Mouse (Mus musculus) right cerebral cortex, postnatal 14 days (tissue): ENCODE measurements at regions not wholly inside any gene's neighbourhood (a gene's known extent, or its start where the extent isn't known, plus 50 kb on each side); places are given as distances from the start of the nearest gene placed in this dataset.
"Not testable (repeated sequence)": the region's sequence is repeated elsewhere in the genome, so short reads cannot be mapped to it uniquely, and the experiment has no call there.

Source experiments
- DNase-seq: peaks from one replicate; pipeline ENCODE4 v3.0.0; 2022

- DNase-seq, result not testable (repeated sequence)
These were observed 135.9 kb upstream of the Abcb5 start for GRCm38 (mm10) chr12:119102106-119102505.

DNA sequence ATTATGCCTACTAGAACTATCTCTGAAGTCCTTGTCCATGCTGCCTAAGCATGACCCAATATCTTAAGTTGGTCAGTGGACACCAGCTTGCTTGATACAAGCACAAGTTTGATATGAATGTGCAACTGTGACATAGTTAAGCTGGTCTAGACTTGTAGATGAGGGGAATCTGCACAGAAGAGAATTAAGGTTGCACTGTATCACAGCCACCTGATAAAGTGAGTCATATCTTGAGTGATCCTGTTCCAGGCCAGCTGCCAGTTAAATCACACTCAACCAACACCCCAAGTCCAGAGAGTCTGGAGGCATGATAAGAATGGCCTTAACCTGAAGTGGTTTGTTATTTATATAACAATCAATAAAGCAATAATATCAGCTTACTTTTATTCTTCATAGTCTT lies 133.5 kb upstream of the Abcb5 start:
- DNase-seq, result no peak

GRCm38 (mm10) chr12:119097814-119098213 lies 131.6 kb upstream of the Abcb5 start:
- no peak for DNase-seq

- no peak for DNase-seq
These were observed 128.1 kb upstream of the Abcb5 start for GRCm38 (mm10) chr12:119094314-119094713.

GRCm38 (mm10) chr12:119093402-119093801 lies 127.2 kb upstream of the Abcb5 start:
- DNase-seq, result no peak

- DNase-seq, result no peak
These were observed 123.1 kb upstream of the Abcb5 start for GRCm38 (mm10) chr12:119089292-119089691.

DNA sequence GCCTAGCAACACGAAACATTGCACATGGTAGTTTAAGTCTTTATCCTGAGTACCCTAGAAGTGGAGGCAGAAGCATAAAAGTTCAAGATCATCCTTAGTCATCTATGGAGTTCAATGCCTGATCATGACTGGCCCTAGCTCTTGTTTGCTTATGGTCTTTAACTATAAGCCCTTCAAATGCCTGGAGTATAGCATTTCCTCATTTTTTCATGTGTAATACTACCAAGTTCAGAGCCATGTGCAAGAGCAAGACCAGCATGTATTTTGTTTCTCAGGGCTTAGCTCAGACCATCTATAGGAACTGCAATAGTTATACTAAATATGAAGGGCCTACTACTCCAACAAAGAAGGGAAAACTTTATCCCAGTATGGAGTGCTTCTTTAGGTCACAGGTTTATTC lies 122.4 kb upstream of the Abcb5 start:
- DNase-seq, result no peak

DNA sequence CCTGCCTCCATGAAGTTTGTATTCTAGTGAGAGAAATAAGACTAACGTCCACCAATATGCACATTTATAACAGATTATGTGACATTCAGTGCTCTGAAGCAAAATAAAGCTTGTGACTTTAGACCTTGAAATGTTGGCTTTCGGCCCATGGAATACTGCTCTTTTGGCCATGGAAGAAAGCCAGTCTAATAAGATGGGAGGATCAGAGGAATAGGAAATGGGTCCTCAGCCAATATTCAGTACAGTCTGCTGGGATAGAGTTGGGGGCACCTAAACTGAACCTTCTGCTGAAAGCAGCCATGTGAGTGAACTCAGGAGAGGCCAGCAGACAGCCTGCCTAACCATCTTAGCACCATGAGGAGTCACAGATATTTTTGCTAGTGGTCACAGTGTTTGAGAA lies 118.6 kb upstream of the Abcb5 start:
- no peak for DNase-seq

DNA sequence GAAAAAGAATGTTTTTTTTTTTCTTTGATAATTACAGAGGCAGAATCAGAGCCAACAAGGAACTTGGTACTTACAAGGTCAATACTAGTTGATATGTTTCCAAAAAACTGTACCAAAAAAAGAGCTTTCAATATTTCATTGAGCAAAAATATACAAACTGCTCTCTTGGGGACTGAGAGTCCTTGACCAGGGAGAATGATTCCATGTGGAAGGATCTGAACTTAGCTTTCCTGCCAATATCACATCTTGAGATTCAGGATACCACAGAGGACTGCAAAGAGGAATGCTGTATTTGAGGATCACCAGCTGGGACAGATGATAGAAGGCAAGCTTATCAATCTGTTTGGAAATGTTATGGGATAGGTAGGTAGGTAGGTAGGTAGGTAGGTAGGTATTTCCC lies 116.6 kb upstream of the Abcb5 start:
- no peak for DNase-seq

GRCm38 (mm10) chr12:119075825-119076224 lies 109.6 kb upstream of the Abcb5 start:
- DNase-seq, result no peak

GRCm38 (mm10) chr12:119074742-119075478 lies 108.7 kb upstream of the Abcb5 start:
- no peak for DNase-seq

GRCm38 (mm10) chr12:119074147-119074546 lies 107.9 kb upstream of the Abcb5 start:
- no peak for DNase-seq

GRCm38 (mm10) chr12:119070963-119071362 lies 104.7 kb upstream of the Abcb5 start:
- DNase-seq, result no peak

- no peak for DNase-seq
These were observed 104.2 kb upstream of the Abcb5 start for GRCm38 (mm10) chr12:119070446-119070845.

DNA sequence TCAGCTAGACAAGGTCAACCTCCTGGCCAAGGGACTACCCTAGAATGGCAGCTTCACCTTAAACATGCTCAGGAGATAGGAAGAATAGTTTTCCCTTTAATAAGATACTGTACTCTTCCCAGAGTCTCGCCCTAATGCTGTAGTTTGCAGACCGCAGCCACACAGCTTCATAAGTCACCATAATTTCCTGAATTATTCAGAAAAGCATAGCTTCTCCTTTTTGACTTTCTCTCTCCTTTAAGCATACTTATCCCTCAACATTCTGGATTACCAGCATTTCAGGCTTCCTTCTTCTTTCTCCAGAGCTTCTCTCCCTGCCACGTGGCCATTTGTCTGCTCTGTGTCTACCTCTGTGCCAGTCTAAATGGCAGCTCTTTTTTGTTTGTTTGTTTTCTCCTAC lies 103.5 kb upstream of the Abcb5 start:
- DNase-seq, result no peak

- no peak for DNase-seq
These were observed 101.9 kb upstream of the Abcb5 start for GRCm38 (mm10) chr12:119068079-119068478.

GRCm38 (mm10) chr12:119062931-119063330 lies 96.7 kb upstream of the Abcb5 start:
- no peak for DNase-seq

GRCm38 (mm10) chr12:119062490-119062889 lies 96.3 kb upstream of the Abcb5 start:
- DNase-seq, result no peak

GRCm38 (mm10) chr12:119054560-119054959 lies 88.3 kb upstream of the Abcb5 start:
- no peak for DNase-seq

GRCm38 (mm10) chr12:119051692-119052379 lies 85.6 kb upstream of the Abcb5 start:
- DNase-seq, result no peak

- DNase-seq, result no peak
These were observed 72.1 kb upstream of the Abcb5 start for GRCm38 (mm10) chr12:119038306-119038705.

DNA sequence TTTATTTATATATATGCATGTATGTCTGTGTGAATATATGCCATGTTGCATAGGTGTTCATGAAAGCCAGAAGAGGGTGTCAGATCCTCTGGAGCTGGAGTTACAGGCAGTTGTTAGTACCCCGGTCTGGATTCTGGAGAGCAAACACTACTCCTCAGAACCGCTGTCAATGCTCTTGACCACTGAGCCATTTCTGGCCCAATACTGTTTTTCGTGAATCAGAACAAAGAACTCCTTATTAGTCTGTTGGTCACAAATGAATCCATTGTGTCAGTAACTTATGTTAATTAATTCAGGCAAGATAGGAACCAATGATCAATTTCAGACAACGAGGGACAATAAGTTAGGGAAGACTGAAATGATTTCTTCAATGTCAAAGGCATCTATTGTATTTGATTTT lies 68.6 kb upstream of the Abcb5 start:
- DNase-seq, result no peak

DNA sequence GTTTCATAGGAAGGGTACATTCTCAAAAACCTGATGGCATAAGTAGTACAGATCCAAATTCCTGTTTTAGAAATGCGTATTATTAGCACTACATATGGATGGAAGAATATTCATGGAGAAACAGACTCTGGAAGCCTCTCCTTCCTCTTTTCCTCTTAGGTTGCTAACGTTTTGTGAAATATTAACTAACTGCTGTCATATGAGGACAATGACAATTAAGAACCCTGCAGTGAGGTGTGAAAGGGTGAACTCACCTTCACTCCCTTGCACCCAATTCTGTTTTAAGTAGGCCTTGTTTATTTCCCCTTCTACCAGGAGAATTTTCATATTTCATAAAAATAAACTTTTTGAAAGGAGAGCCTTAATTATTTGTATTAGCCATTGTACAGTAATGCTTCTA lies 62.5 kb upstream of the Abcb5 start:
- DNase-seq, result no peak

DNA sequence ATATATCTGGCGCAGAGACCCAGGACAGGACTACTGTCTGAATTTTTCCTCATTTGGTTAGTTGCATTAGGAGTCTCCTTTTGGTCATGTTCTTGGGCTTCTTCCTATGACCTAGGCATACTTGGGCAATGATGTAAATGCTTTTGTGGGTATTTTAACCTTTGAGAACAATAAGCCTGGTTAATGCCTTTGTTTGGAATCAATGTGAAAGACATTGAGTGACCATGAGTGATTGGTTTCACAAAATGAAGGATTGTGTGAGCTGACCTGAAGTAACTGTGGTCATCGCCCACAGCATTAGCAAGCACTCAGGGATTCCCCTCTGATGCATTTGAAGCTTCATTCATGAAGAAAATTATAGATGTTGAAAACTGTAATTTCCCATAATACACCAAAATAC lies 61.9 kb upstream of the Abcb5 start:
- no peak for DNase-seq

- no peak for DNase-seq
These were observed 61.5 kb upstream of the Abcb5 start for GRCm38 (mm10) chr12:119027701-119028100.
